Mouse (Mus musculus) lung, embryonic 14.5 days (tissue): ENCODE results near the gene Gm26620. TPM values are rescaled to one million over a fixed set of nuclear protein-coding genes. Genes with fewer than 3 reads are reported as not detected.

Experiments used
- ATAC-seq: fragments of 200-750 bp; cut with Nextera tagmentation; 2 replicates; pipeline ENCODE4 v1.8.0; 2017; ENCODE audit warnings: mild to moderate bottlenecking, moderate TSS enrichment, moderate library complexity; ENCODE audit not compliant: insufficient read depth
- DNase-seq: peaks from one replicate; pipeline ENCODE4 v3.0.0-alpha.2; 2015
- H3K27ac ChIP-seq: fragments of 300-500 bp; sonication (generic); 2 replicates; pipeline ENCODE4 v1.5.1; 2014; ENCODE audit warnings: low read depth, mild to moderate bottlenecking, moderate library complexity
- H3K27me3 ChIP-seq: fragments of 300-500 bp; sonication (generic); 2 replicates; pipeline ENCODE4 v1.6.1; 2014; ENCODE audit warnings: low read length, control low read depth; ENCODE audit not compliant: insufficient read depth
- H3K36me3 ChIP-seq: fragments of 300-500 bp; sonication (generic); 2 replicates; pipeline ENCODE4 v1.6.1; 2014; ENCODE audit warnings: control low read depth; ENCODE audit not compliant: insufficient read depth
- H3K4me1 ChIP-seq: fragments of 300-500 bp; sonication (generic); 2 replicates; pipeline ENCODE4 v1.6.1; 2014; ENCODE audit warnings: antibody characterized with exemption, control low read depth; ENCODE audit not compliant: insufficient read depth
- H3K4me2 ChIP-seq: fragments of 300-500 bp; sonication (generic); 2 replicates; pipeline ENCODE4 v1.6.1; 2014; ENCODE audit warnings: mild to moderate bottlenecking
- H3K4me3 ChIP-seq: fragments of 300-500 bp; sonication (generic); 2 replicates; pipeline ENCODE4 v1.5.1; 2014; ENCODE audit warnings: low read depth, low read length
- H3K9ac ChIP-seq: fragments of 300-500 bp; sonication (generic); 2 replicates; pipeline ENCODE4 v1.6.1; 2014
- H3K9me3 ChIP-seq: fragments of 300-500 bp; sonication (generic); 2 replicates; pipeline ENCODE4 v1.6.1; 2016; ENCODE audit warnings: low read depth, low read length, control low read depth
- CTCF ChIP-seq: IDR thresholded peaks from 2 replicates; pipeline ENCODE4 v1.5.1; 2016; ENCODE audit warnings: antibody characterized with exemption, low read depth
- WGBS: fragments of 180-500 bp; shearing (Covaris S2); extraction: QIAGEN DNeasy Blood & Tissue Kit; methylation state at CpG from one replicate; pipeline ENCODE4 v1.1.7; 2014; 5-methylcytosine and 5-hydroxymethylcytosine counted together
- polyA plus RNA-seq: library from polyadenylated mRNA; unstranded; fragments of >200 nt; fragmentation: Nextera tagmentation; extraction: Ambion mirVana; gene quantifications from 2 replicates; pipeline ENCODE4 v1.2.1, GENCODE M21; 2014

Gene Gm26620
- polyA plus RNA-seq, 1 experiment from 2014 or later, result not detected

DNA sequence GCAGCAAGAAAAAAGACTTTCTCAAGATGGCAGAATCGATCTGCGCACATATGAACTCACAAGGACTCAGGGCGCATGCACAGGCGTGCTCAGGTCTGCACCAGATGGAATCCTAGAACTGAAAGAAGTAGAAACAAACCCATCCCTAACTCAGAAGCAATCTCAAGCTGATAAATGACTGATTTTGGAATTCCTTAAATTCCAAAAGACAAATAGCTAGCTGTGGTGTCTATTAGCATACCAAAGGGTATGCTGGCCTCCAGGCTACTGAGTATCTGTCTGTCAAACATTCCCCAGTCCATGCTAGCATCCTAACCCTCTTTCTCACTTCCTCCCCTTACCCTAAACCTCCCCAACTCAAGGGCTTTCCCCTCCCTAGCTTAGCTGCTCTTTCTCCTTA lies 4.4 kb downstream of the Gm26620 start:
- 74% methylated on average over 4 of the region's 4 CpGs for WGBS

DNA sequence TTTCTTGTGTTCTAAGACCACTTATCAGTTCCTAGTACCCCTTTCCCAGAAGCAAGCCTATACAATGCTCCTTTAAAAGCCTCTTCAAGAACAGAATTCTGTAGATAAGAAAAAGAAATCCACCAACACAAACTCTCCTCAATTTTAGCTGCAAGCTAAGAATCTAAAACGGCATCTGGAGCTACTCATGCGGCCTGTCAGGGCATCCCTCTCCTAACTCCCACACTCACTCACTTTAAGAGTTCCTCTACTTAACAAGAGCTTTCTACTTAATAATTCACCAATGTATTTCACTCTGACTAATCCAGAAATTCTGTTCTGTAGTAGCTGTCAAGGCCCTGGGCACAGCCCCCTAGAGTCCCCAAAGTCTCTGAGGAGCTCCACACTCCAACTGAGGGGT lies 6.8 kb downstream of the Gm26620 start:
- no peak for ATAC-seq
- Histone ChIP-seq H3K27me3 (no peaks in the 10 kb centered on the region), H3K4me2 (no peak overlapping the region), H3K9me3 (no peaks in the 10 kb centered on the region), H3K4me3 (no peak overlapping the region), H3K4me1 (no peaks in the 10 kb centered on the region), H3K36me3 (no peaks in the 10 kb centered on the region), H3K27ac (no peak overlapping the region), H3K9ac (no peak overlapping the region)
- no peak for DNase-seq
- WGBS, result 44% methylated on average over 2 of the region's 2 CpGs
- no peak for TF ChIP-seq CTCF

More for the DNA sequence above, 4.4 kb downstream of the Gm26620 start:
- TF ChIP-seq CTCF, result no peak
- Histone ChIP-seq H3K27ac (no peak overlapping the region), H3K36me3 (no peaks in the 10 kb centered on the region), H3K4me1 (no peaks in the 10 kb centered on the region), H3K4me2 (no peak overlapping the region), H3K4me3 (no peak overlapping the region), H3K9me3 (no peaks in the 10 kb centered on the region), H3K27me3 (no peaks in the 10 kb centered on the region), H3K9ac (no peak overlapping the region)
- no peak for DNase-seq
- no peak for ATAC-seq

DNA sequence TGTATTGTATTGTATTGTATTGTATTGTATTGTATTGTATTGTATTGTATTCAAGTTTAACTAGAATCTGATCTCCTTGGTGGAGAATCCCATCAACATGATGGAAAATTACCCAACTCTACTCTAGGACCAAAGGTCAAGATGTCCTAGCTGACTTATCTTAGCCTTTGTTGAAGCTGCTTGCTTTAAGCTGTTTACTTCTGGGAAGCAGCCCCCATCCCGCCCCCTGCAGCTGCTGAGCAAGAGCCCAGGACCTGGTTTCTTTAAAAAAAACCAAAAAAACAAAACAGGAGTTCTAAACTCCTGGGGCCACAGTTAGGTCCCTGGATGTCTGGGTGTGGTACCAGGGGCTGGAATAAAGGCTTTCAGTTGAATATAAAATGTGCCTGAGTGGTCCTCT lies 7.4 kb downstream of the Gm26620 start:
- no peaks in the 10 kb centered on the region for H3K9me3 ChIP-seq
- H3K9ac ChIP-seq, result no peak overlapping the region
- no peak for TF ChIP-seq CTCF
- DNase-seq (no peak), ATAC-seq (no peak)
- H3K27ac ChIP-seq, result no peak overlapping the region
- no peaks in the 10 kb centered on the region for H3K4me1 ChIP-seq
- 52% methylated on average over 1 of the region's 1 CpGs for WGBS
- no peak overlapping the region for H3K4me2 ChIP-seq
- no peak overlapping the region for H3K4me3 ChIP-seq
- no peaks in the 10 kb centered on the region for H3K36me3 ChIP-seq
- H3K27me3 ChIP-seq, result 0 out of 2 replicates have a peak, but pooled peaks cover 2% of the 10 kb centered on the region

DNA sequence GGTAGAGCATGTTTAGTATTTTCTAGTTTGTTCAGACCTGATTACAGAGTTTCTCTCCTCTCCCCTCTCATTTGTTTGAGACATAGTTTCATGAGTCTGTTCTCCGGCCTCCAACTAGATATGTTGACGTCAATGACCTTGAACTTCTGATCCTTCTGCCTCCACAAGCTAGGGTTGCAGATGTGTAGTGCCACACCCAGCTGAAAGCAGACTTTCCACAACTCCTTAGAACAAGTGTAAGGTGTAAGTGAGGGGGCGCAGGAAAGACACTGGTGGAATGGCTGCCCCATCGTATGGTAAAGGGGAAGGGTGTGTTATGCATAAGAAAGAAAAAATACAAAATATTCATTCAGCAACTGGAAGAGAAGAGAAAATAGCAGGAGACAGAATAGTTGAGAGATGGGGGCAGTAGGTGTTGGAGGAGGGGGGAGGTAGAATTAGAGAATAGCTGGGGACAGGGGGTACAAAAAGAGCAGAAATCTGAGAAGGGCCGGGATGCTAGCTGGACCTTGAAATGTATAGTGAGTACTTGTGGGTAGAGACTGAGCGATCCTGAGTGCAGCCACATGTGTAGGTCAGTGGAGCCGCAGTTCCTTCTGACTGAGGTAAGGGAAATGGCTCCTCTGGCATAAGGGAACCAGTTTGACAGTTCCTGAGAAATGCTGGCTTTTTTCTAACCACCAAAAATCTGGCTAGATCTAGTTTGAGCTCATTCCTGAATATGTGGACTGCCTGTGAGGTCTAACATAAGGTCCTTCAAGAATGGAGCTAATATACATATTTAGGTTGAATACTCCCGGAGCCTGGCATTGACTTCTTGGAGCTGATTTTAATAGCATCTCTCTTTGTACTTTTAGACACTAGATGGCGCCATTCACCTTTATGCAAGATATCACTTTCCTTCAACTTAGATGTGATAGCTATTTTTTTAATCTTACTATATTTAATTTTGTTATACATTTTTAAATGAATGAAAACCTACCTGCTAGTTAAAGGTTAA lies 10.0 kb downstream of the Gm26620 start:
- TF ChIP-seq CTCF, result peak; percentile 59
- Histone ChIP-seq H3K9me3 (no peaks in the 10 kb centered on the region), H3K9ac (no peak overlapping the region), H3K4me1 (no peaks in the 10 kb centered on the region), H3K36me3 (no peaks in the 10 kb centered on the region), H3K4me2 (no peak overlapping the region), H3K27ac (no peak overlapping the region), H3K4me3 (no peak overlapping the region), H3K27me3 (peaks cover 12% of the 10 kb centered on the region; the same call in 1 of the 2 replicates)
- WGBS, result 59% methylated on average over 9 of the region's 9 CpGs
- DNase-seq (peak; percentile 88), ATAC-seq (no peak)

DNA sequence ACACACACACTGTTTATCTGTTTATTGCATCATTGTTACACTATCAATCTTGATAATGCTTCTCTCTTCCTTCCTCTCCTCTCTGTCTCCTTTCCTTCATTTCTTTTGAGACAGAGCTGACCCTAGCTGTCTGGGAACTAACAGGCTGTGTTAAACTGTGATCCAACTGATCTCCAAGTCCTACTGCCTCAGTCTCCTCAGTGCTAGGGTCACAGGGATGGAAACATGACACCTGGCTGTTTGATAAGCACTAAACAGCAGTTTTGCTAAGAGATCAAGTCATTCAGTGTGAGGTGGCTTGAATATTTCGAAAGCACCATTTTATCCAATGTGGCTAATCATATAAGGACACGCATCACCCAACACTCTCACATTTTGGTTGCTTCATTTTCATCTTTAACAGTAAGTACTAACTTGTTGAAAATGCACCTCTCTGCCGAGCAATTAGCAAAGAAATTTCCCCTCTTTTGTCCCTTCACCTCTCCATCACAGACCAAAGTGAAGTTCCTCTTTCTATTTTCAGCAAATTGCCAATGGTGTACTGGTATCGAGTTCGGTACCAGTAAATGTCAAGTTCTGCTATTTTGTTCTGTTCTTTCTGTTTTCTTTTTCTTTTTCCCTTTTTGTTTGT lies 11.9 kb downstream of the Gm26620 start:
- no peak for TF ChIP-seq CTCF
- DNase-seq, result no peak
- H3K4me2 ChIP-seq, result no peak overlapping the region
- H3K9me3 ChIP-seq, result no peaks in the 10 kb centered on the region
- H3K4me1 ChIP-seq, result no peaks in the 10 kb centered on the region
- no peak overlapping the region for H3K27ac ChIP-seq
- H3K4me3 ChIP-seq, result no peak overlapping the region
- no peaks in the 10 kb centered on the region for H3K36me3 ChIP-seq
- no peak for ATAC-seq
- peaks cover 12% of the 10 kb centered on the region; the same call in 1 of the 2 replicates for H3K27me3 ChIP-seq
- H3K9ac ChIP-seq, result no peak overlapping the region
- WGBS, result 71% methylated on average over 5 of the region's 5 CpGs

DNA sequence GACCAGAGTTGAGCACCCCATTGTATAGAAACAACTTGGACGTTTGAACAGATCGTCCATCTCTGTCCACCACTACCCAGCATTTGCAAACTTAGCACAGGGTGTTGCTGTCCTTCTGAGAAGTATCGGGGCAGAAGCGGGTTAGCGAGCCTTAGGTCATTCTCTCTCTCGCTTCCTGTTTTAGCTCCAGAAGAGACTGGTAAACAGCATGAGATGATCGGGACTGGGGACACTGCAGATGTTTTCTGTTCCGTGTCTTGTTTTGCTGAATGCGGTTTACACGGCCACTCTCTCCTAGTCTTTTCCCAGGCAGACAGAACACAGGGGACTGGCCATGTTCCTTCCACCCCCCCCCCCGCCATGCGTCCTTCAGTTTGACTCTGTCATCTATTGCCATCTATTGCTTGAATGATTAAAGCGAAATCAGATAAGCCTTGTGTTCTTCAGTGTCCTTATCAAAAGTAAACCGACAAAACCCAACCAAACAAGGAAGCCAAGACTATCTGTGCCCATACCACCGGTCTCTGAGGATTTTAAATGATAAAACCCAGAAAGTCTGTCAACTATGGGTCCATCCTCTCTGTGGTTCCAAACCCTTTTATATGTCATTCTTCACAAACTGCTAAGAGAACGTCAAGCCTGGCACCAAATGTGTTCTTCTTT lies 13.7 kb downstream of the Gm26620 start:
- 43% methylated on average over 16 of the region's 16 CpGs for WGBS
- H3K4me3 ChIP-seq, result no peak overlapping the region
- no peaks in the 10 kb centered on the region for H3K9me3 ChIP-seq
- H3K4me2 ChIP-seq, result no peak overlapping the region
- ATAC-seq (no peak), DNase-seq (no peak)
- H3K36me3 ChIP-seq, result no peaks in the 10 kb centered on the region
- TF ChIP-seq CTCF, result no peak
- no peak overlapping the region for H3K9ac ChIP-seq
- H3K4me1 ChIP-seq, result no peaks in the 10 kb centered on the region
- H3K27me3 ChIP-seq, result peaks cover 12% of the 10 kb centered on the region; the same call in 1 of the 2 replicates
- H3K27ac ChIP-seq, result no peak overlapping the region
